Mouse (Mus musculus) testis, adult 2 months (tissue): Measurements from ENCODE around the gene Large1. TPM values are rescaled to one million over a fixed set of nuclear protein-coding genes. Genes with fewer than 3 reads are reported as not detected.

ENCODE experiments used
- H3K27ac ChIP-seq: fragments of 200-500 bp; 2 replicates; pipeline ENCODE4 v1.5.1; 2012; ENCODE audit warnings: low read depth, low read length; ENCODE audit not compliant: control insufficient read depth, insufficient read depth
- H3K27me3 ChIP-seq: fragments of 200-500 bp; 2 replicates; pipeline ENCODE4 v1.6.1; 2012; ENCODE audit warnings: mild to moderate bottlenecking, low read length, moderate library complexity; ENCODE audit not compliant: control insufficient read depth, insufficient read depth
- H3K36me3 ChIP-seq: fragments of 200-500 bp; 2 replicates; pipeline ENCODE4 v1.6.1; 2012; ENCODE audit warnings: mild to moderate bottlenecking, low read length; ENCODE audit not compliant: control insufficient read depth, insufficient read depth
- H3K4me1 ChIP-seq: fragments of 200-500 bp; 2 replicates; pipeline ENCODE4 v1.6.1; 2012; ENCODE audit warnings: low read length; ENCODE audit not compliant: control insufficient read depth, insufficient read depth
- H3K4me3 ChIP-seq: fragments of 200-500 bp; 2 replicates; pipeline ENCODE4 v1.5.1; 2012; ENCODE audit warnings: low read depth, mild to moderate bottlenecking, low read length, moderate library complexity, mixed read lengths; ENCODE audit not compliant: control insufficient read depth
- CTCF ChIP-seq: fragments of 200-500 bp; IDR thresholded peaks from 2 replicates; pipeline ENCODE4 v1.5.1; 2012; ENCODE audit warnings: low read depth, mild to moderate bottlenecking, inconsistent platforms, low read length, moderate library complexity; ENCODE audit not compliant: control insufficient read depth, insufficient read depth, insufficient replicate concordance
- POLR2A ChIP-seq: fragments of 200-500 bp; IDR thresholded peaks from 2 replicates; pipeline ENCODE4 v1.6.1; 2012; ENCODE audit warnings: low read depth, mild to moderate bottlenecking, inconsistent platforms, low read length, moderate library complexity; ENCODE audit not compliant: control insufficient read depth
- polyA plus RNA-seq: library from polyadenylated mRNA; depleted of rRNA; stranded (reverse); fragments of >200 nt; gene quantifications from 2 replicates; pipeline ENCODE4 v1.2.3, GENCODE M21; 2012

The Large1 gene
- polyA plus RNA-seq, 1 experiment = 2.0 TPM

DNA sequence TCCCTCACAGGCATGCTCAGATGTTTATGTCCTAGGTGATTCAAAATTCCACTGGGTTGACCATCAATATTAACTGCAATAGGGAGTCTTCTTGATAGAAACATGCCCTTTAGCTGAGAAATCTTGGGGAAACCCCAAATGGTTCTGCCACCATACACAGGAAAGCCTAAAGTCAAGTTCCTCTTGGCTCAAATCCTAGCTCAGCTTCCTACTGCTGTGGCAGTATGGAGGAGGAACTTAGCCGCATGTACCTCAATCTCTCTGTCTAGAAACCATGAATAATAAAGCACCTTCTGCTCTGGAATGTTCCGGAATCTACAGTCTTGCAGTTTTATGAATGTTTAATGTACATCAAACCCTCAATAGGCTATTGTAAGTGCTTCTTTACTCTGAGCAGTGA lies 39.4 kb downstream of the Large1 start:
- Histone ChIP-seq H3K36me3 (no peaks in the 10 kb centered on the region), H3K4me3 (no peak overlapping the region), H3K27ac (no peak overlapping the region), H3K27me3 (no peaks in the 10 kb centered on the region), H3K4me1 (no peaks in the 10 kb centered on the region)
- TF ChIP-seq POLR2A (no peak), CTCF (no peak)

DNA sequence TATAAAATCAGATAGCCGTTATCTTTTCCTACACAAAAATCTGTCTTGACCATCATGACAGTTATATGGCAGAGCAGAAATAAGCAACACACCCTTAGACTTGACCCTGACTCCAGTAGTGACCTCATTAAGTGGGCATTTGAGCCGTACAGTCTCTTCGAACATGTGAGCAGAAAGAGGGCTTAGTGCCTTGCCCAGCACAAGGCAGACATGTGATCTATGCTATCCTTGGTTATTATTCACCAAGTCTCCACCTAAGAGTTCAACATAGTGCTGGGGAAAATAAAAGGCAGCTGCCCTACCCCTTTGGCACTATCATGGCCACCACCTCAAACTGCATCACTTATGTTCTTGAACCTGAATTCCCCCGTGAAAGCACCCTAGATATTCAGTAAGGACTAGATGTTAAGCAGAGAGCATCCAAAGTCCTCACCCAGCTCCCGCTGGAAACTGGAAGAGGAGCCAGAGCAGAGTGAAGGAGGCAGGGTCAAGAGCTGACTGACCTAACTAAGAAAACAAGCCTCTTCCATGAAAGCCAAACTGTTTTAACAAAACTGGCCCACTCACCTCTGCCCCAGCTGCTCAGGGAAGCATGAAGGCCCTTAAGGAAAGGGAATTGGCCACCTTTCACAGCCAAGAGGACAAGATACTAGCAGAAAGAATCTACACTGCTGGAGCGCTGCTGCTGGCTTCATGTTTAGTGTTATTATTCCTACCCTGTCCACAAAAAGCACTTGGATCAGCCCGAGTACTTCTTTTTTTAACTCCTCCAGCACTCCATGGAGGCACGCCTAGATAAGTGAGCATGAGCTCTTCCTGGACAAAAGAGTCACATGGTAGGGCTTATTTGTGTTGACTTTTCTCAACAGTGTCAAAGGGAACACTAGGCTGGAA lies 40.4 kb downstream of the Large1 start:
- no peak for TF ChIP-seq POLR2A
- no peak for TF ChIP-seq CTCF
- no peaks in the 10 kb centered on the region for H3K36me3 ChIP-seq
- no peaks in the 10 kb centered on the region for H3K4me1 ChIP-seq
- no peaks in the 10 kb centered on the region for H3K27me3 ChIP-seq
- no peak overlapping the region for H3K27ac ChIP-seq
- no peak overlapping the region for H3K4me3 ChIP-seq

DNA sequence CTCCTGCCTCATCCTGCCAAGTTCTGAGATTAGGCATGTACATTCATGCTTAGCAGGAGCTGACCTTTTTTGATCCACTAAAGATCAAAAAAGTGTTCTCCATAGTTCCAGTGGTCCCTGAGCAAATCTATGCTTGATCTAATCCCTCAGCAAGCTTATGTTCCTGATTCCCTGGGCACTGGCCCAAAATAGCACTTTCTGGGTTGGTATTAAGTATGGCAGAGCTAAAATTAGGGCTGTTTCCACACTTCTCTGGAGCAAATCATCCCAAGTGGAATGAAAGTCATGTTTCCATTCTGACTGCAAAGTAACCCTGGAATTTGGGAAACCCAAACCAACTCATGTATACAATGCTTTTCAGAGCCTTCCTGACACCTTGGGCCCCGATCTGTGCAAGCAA lies 42.9 kb downstream of the Large1 start:
- TF ChIP-seq POLR2A = no peak
- TF ChIP-seq CTCF = no peak
- no peaks in the 10 kb centered on the region for H3K36me3 ChIP-seq
- H3K4me3 ChIP-seq = no peak overlapping the region
- H3K27ac ChIP-seq = no peak overlapping the region
- H3K4me1 ChIP-seq = no peaks in the 10 kb centered on the region
- H3K27me3 ChIP-seq = no peaks in the 10 kb centered on the region

DNA sequence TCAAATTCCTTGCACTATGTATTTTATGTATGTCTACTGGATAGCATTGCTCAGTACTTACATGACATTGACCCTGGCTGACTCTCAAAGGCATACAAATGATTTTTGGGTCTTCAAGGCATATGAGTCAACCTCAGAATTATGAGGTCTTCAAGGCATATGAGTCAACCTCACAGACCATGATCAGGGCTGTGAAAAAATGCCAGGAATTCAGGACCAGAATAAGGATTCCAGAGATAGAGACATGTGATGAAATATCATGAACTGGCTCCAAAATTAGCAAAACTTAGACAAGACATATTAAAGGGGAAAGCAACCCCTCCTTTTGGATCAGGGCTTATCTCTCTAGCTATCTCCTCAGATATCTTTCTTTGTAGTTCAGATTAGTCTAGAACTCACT lies 43.3 kb downstream of the Large1 start:
- Histone ChIP-seq H3K36me3 (no peaks in the 10 kb centered on the region), H3K4me1 (no peaks in the 10 kb centered on the region), H3K27me3 (no peaks in the 10 kb centered on the region), H3K27ac (no peak overlapping the region), H3K4me3 (no peak overlapping the region)
- TF ChIP-seq CTCF (no peak), POLR2A (no peak)

DNA sequence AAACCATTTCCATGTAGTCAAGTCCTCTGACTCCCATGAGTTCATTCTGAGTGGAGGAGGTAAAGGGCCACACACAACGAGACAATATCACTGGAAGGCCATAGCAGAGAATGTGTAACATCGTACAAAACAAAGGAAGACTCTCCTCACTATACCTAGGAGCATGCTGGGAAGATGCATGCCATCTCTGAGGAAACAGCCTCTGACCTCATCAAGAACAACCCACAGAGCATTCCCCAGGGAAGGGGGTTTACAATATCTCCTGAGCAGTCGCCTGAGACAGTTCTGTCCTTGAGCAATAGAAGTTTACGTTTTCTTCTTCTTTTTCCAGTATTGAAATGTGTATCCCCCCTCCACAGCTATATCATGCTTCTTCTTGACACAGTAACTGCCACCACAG lies 49.4 kb downstream of the Large1 start:
- Histone ChIP-seq H3K27ac (no peak overlapping the region), H3K4me1 (no peaks in the 10 kb centered on the region), H3K27me3 (no peaks in the 10 kb centered on the region), H3K4me3 (no peak overlapping the region), H3K36me3 (no peaks in the 10 kb centered on the region)
- TF ChIP-seq CTCF = no peak
- no peak for TF ChIP-seq POLR2A

DNA sequence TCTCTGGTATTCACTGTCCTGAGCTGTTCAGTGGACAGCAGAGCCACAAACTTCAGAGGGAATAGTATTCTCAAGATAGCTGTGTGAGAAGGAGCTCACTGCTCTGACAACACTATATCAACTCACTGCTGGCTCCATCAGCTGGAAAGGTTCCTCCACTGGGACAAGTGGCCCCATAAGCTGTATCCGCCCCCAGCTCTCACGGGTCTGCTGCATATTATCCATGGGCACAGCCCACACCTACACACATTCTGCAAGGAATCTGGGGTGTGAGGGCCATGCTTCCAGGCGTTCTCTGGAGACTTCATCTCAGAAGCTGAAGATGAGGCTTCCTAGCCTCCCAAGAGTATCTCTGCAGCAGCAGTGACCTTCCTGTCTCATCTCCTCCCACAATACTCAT lies 50.4 kb downstream of the Large1 start:
- Histone ChIP-seq H3K27ac (no peak overlapping the region), H3K4me3 (no peak overlapping the region), H3K36me3 (no peaks in the 10 kb centered on the region), H3K27me3 (no peaks in the 10 kb centered on the region), H3K4me1 (no peaks in the 10 kb centered on the region)
- TF ChIP-seq POLR2A = no peak

DNA sequence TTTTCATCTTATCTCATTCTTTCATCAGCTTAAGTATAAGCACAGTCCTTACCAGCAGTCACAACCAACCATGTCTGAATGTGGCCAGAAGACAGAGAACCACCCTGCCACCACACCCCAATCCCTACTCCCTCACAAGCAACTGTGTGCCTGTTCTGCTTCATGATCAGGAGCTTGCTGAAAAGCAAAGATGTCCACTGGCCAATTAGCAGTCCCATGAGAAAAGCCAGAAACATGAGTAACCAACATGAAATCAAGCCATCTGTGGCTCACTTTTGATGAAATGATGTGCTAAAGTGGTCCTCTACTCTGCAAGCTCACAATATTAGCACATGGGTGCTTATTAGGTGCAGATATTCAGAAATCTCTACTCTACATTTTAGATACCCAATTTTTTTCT lies 57.8 kb downstream of the Large1 start:
- TF ChIP-seq POLR2A (no peak), CTCF (no peak)
- Histone ChIP-seq H3K36me3 (no peaks in the 10 kb centered on the region), H3K4me3 (no peak overlapping the region), H3K4me1 (no peaks in the 10 kb centered on the region), H3K27ac (no peak overlapping the region), H3K27me3 (no peaks in the 10 kb centered on the region)

DNA sequence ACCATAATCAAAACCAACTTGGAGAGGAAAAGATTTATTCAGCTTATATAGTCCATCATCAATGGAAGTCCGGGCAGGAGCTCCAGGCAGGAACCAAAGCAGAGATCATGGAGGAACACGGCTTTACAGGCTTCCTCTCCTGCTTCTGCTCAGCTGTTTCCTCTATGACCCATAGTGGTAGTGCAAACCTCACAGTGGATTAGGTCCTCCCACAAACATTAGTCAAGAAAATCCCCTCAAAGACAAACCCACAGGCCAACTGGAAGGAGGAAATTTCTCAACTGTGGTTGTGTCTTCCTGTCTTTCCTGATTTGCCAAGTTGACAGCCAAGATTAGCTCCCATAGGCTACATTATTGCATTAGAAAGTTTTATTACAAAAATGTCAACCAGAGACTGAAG lies 59.7 kb downstream of the Large1 start:
- no peaks in the 10 kb centered on the region for H3K4me1 ChIP-seq
- TF ChIP-seq CTCF = no peak
- TF ChIP-seq POLR2A = no peak
- H3K4me3 ChIP-seq = no peak overlapping the region
- no peaks in the 10 kb centered on the region for H3K27me3 ChIP-seq
- H3K27ac ChIP-seq = no peak overlapping the region
- no peaks in the 10 kb centered on the region for H3K36me3 ChIP-seq

DNA sequence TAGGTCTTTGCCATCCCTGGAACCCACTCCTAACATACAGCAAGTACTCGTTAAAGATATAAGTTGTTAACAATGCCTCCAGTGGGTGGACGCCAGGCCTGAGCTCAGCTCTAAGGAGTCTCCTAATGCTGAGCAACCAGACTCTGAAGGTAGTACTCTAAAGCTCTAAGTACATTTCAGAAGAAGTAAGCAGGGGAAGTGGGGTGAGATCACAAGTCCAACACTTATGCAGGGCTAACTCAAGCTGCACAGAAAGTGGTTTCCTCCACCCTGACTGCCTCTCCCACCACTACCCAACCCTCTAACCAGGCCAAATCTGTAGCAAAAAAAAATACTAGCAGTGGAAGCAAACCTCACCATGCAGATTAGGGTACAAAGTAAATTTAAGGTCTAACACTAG lies 61.7 kb downstream of the Large1 start:
- Histone ChIP-seq H3K4me1 (no peaks in the 10 kb centered on the region), H3K36me3 (no peaks in the 10 kb centered on the region), H3K27me3 (no peaks in the 10 kb centered on the region), H3K4me3 (no peak overlapping the region), H3K27ac (no peak overlapping the region)
- TF ChIP-seq CTCF (no peak), POLR2A (no peak)
